Mouse (Mus musculus): ENCODE results near the gene Scamp2. TPM values are rescaled to one million over a fixed set of nuclear protein-coding genes. Genes with fewer than 3 reads are reported as not detected.

Gene Scamp2
- total RNA-seq, 1 experiment from 2014 or later = 15.3 TPM

- ATAC-seq (replicated peaks in 1 of 2; ENCODE audit: insufficient read depth in 1 of 2, low FRiP score in 2 of 2, low TSS enrichment in 1 of 2, low read depth in 1 of 2, poor library complexity in 2 of 2, severe bottlenecking in 2 of 2) = peak; percentile 42 to 51; a peak in 1 of 4 replicates
Measured at GRCm38 (mm10) chr9:57606139-57606851, 45.6 kb downstream of the Scamp2 start, which contains the start of gene Cplx3. Cplx3 (minus strand) TSS chr9:57606281.

GRCm38 (mm10) chr9:57609803-57610202, 49.1 kb downstream of the Scamp2 start:
- ATAC-seq (replicated peaks in 1 of 2; ENCODE audit: insufficient read depth in 1 of 2, low FRiP score in 2 of 2, low TSS enrichment in 1 of 2, low read depth in 1 of 2, poor library complexity in 2 of 2, severe bottlenecking in 2 of 2) = no peak

GRCm38 (mm10) chr9:57610359-57610826, 49.6 kb downstream of the Scamp2 start:
- ATAC-seq (replicated peaks in 1 of 2; ENCODE audit: insufficient read depth in 1 of 2, low FRiP score in 2 of 2, low TSS enrichment in 1 of 2, low read depth in 1 of 2, poor library complexity in 2 of 2, severe bottlenecking in 2 of 2) = no peak

GRCm38 (mm10) chr9:57612587-57612986, 51.8 kb downstream of the Scamp2 start:
- no peak for ATAC-seq (replicated peaks in 1 of 2; ENCODE audit: insufficient read depth in 1 of 2, low FRiP score in 2 of 2, low TSS enrichment in 1 of 2, low read depth in 1 of 2, poor library complexity in 2 of 2, severe bottlenecking in 2 of 2)

- no peak for ATAC-seq (replicated peaks in 1 of 2; ENCODE audit: insufficient read depth in 1 of 2, low FRiP score in 2 of 2, low TSS enrichment in 1 of 2, low read depth in 1 of 2, poor library complexity in 2 of 2, severe bottlenecking in 2 of 2)
Measured at GRCm38 (mm10) chr9:57613975-57614374, 53.2 kb downstream of the Scamp2 start.

GRCm38 (mm10) chr9:57614786-57615185, 54.0 kb downstream of the Scamp2 start:
- no peak for ATAC-seq (replicated peaks in 1 of 2; ENCODE audit: insufficient read depth in 1 of 2, low FRiP score in 2 of 2, low TSS enrichment in 1 of 2, low read depth in 1 of 2, poor library complexity in 2 of 2, severe bottlenecking in 2 of 2)

GRCm38 (mm10) chr9:57617556-57618169, 56.9 kb downstream of the Scamp2 start:
- peak; percentile 48 to 52; a peak in 2 of 4 replicates for ATAC-seq (replicated peaks in 1 of 2; ENCODE audit: insufficient read depth in 1 of 2, low FRiP score in 2 of 2, low TSS enrichment in 1 of 2, low read depth in 1 of 2, poor library complexity in 2 of 2, severe bottlenecking in 2 of 2)

GRCm38 (mm10) chr9:57618854-57619253, 58.1 kb downstream of the Scamp2 start:
- ATAC-seq (replicated peaks in 1 of 2; ENCODE audit: insufficient read depth in 1 of 2, low FRiP score in 2 of 2, low TSS enrichment in 1 of 2, low read depth in 1 of 2, poor library complexity in 2 of 2, severe bottlenecking in 2 of 2) = no peak

- no peak for ATAC-seq (replicated peaks in 1 of 2; ENCODE audit: insufficient read depth in 1 of 2, low FRiP score in 2 of 2, low TSS enrichment in 1 of 2, low read depth in 1 of 2, poor library complexity in 2 of 2, severe bottlenecking in 2 of 2)
Measured at GRCm38 (mm10) chr9:57620674-57621073, 59.9 kb downstream of the Scamp2 start, which contains the start of gene Lman1l. Lman1l (minus strand) TSS chr9:57620774.

- no peak for ATAC-seq (replicated peaks in 1 of 2; ENCODE audit: insufficient read depth in 1 of 2, low FRiP score in 2 of 2, low TSS enrichment in 1 of 2, low read depth in 1 of 2, poor library complexity in 2 of 2, severe bottlenecking in 2 of 2)
Measured at GRCm38 (mm10) chr9:57624295-57624694, 63.6 kb downstream of the Scamp2 start.

- no peak for ATAC-seq (replicated peaks in 1 of 2; ENCODE audit: insufficient read depth in 1 of 2, low FRiP score in 2 of 2, low TSS enrichment in 1 of 2, low read depth in 1 of 2, poor library complexity in 2 of 2, severe bottlenecking in 2 of 2)
Measured at GRCm38 (mm10) chr9:57625674-57626500, 65.1 kb downstream of the Scamp2 start.

GRCm38 (mm10) chr9:57627191-57627590, 66.4 kb downstream of the Scamp2 start:
- no peak for ATAC-seq (replicated peaks in 1 of 2; ENCODE audit: insufficient read depth in 1 of 2, low FRiP score in 2 of 2, low TSS enrichment in 1 of 2, low read depth in 1 of 2, poor library complexity in 2 of 2, severe bottlenecking in 2 of 2)

GRCm38 (mm10) chr9:57627892-57628291, 67.1 kb downstream of the Scamp2 start:
- no peak for ATAC-seq (replicated peaks in 1 of 2; ENCODE audit: insufficient read depth in 1 of 2, low FRiP score in 2 of 2, low TSS enrichment in 1 of 2, low read depth in 1 of 2, poor library complexity in 2 of 2, severe bottlenecking in 2 of 2)

- no peak for ATAC-seq (replicated peaks in 1 of 2; ENCODE audit: insufficient read depth in 1 of 2, low FRiP score in 2 of 2, low TSS enrichment in 1 of 2, low read depth in 1 of 2, poor library complexity in 2 of 2, severe bottlenecking in 2 of 2)
Measured at GRCm38 (mm10) chr9:57628717-57629116, 68.0 kb downstream of the Scamp2 start.

GRCm38 (mm10) chr9:57629118-57629874, 68.6 kb downstream of the Scamp2 start:
- peak; percentile 46 to 78; a peak in 3 of 4 replicates for ATAC-seq (replicated peaks in 1 of 2; ENCODE audit: insufficient read depth in 1 of 2, low FRiP score in 2 of 2, low TSS enrichment in 1 of 2, low read depth in 1 of 2, poor library complexity in 2 of 2, severe bottlenecking in 2 of 2)

- ATAC-seq (replicated peaks in 1 of 2; ENCODE audit: insufficient read depth in 1 of 2, low FRiP score in 2 of 2, low TSS enrichment in 1 of 2, low read depth in 1 of 2, poor library complexity in 2 of 2, severe bottlenecking in 2 of 2) = no peak
Measured at GRCm38 (mm10) chr9:57633481-57634024, 72.8 kb downstream of the Scamp2 start.

GRCm38 (mm10) chr9:57637272-57637671, 76.5 kb downstream of the Scamp2 start:
- ATAC-seq (replicated peaks in 1 of 2; ENCODE audit: insufficient read depth in 1 of 2, low FRiP score in 2 of 2, low TSS enrichment in 1 of 2, low read depth in 1 of 2, poor library complexity in 2 of 2, severe bottlenecking in 2 of 2) = no peak

All from hematopoietic stem cell, adult 5-6 weeks (primary cell).